Mouse (Mus musculus): ENCODE data around the gene Dlx4.
A peak's percentile ranks its signal among the peaks of the same experiment; 100 is the strongest.

DNA sequence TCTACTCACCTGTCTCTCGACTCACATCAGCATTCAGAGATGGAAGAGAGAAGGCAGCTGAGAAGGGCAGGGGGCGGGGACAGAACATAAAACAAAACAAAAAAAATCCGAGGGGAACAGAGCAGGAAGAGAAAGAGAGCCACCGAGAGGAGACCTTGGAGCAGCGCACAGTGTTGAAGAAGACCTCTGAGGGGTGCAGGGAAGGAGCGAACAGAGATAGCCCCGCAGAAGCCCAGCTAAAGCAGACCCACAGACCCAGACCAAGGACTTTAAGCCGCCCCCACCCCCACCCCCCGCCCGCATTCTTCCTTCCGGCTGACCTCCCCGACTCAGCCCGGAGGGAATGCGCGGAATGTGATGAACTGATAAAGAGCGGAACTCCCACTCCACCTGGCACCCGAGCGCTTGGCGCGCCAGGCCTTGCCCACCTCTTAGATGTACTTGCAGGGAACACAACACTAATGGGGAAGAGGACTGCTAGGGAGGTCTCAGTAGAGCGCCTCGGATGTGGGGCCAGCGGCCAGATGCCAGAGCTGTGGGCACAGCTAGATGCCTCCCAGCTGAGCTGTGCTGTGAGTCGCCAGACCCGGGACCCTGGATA lies 40.7 kb downstream of the Dlx4 start:
- TF ChIP-seq EP300 (IDR thresholded peaks at IDR 0.05), result peak; percentile 60; the same call in 1 of the 2 replicates
- TF ChIP-seq CTCF (IDR thresholded peaks at IDR 0.05), result peak; percentile 40

Data from lung, postnatal 0 days (tissue).